Mouse (Mus musculus) layer of hippocampus, postnatal 10 days (tissue): ENCODE results near the gene Icam2. TPM values are rescaled to one million over a fixed set of nuclear protein-coding genes. Genes with fewer than 3 reads are reported as not detected.
"Not testable (repeated sequence)": the region's sequence is repeated elsewhere in the genome, so short reads cannot be mapped to it uniquely, and the experiment has no call there.

Experiments used
- DNase-seq, 2 experiments: peaks; one replicate each; pipeline ENCODE4 v3.0.0; 2021; ENCODE audit warnings: low spot score in 2 of 2
- long read RNA-seq: library from polyadenylated mRNA; stranded (forward); transcript quantifications from one replicate; pipeline ENCODE4 v2.0.0, GENCODE M21; 2023
- total RNA-seq, 2 experiments: library from RNA; stranded (reverse); gene quantifications; 2 replicates each; pipeline ENCODE4 v1.2.3; 2021

Icam2 gene
- 1 to 10 TPM; 4.6 to 4.7 TPM for total RNA-seq
- long read RNA-seq, partial matches to known transcripts: 1 of 5 reads
- long read RNA-seq, other reads (novel, unspliced or antisense): 0 of 5 reads

- DNase-seq: no peak
Measured at GRCm38 (mm10) chr11:106387791-106388216, at the start of gene Icam2. TSS of gene Icam2 (minus strand) at chr11:106388075.

- no peak for DNase-seq
Measured at GRCm38 (mm10) chr11:106437543-106437942, 49.7 kb upstream of the Icam2 start.

GRCm38 (mm10) chr11:106437039-106437438 lies 49.2 kb upstream of the Icam2 start:
- DNase-seq: no peak

DNA sequence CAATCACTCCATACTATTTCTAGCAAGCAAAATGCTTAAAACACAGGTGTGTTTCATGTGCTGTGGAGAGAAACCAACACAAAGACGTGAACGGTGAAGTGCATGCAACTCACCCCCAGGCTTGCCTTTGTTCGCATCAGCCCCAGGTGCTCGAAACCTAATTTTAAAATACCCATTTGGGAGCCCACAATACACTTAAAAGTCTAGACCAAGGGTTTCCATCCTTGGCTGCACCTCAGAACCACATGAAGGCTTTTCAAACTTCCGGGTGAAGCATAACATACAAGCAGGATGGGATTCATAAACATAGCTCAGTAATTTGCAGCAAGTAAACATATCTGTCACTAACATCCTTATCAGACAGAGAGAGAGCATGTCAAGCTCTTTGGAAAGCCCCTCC lies 42.5 kb upstream of the Icam2 start:
- DNase-seq: no peak

DNA sequence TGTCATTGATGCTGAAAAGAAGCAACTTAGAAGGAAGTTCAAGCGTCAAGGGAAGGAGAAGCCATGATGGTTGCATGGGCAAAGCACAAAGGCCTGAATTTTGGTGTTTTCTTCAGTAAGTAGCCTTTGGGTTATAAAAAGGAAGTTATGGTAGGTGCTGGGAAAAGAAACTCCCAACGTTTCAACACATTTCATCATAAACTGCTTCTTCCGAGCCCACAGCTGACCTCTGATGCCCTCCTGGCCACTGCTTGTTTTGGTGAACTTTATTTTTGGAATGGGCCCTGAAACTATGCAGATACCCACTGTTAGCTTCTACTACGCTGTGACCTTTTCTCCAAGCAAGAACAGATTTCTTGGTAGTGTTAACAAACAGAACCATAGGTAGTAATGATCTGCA lies 41.8 kb upstream of the Icam2 start:
- DNase-seq: no peak

GRCm38 (mm10) chr11:106428556-106428955 lies 40.7 kb upstream of the Icam2 start:
- no peak for DNase-seq

DNA sequence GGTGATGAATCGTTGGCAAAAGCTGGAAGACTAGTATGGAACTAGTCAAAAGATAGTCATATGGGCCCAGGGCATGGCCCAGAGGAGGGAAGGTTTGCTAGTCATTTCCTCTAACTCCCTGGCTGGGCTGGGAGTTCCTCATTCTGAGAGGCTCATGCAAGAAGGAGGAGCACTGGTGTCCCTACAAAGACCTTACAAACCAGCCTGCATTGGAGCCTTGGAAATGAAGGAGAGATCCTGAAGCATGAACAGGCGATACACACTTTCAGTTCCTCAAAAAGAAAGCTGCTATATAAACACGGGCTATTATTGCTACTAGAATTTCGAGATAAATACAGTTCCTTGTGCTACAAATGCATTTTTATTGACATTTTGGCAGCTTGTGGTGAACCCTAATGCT lies 40.2 kb upstream of the Icam2 start:
- no peak for DNase-seq

DNA sequence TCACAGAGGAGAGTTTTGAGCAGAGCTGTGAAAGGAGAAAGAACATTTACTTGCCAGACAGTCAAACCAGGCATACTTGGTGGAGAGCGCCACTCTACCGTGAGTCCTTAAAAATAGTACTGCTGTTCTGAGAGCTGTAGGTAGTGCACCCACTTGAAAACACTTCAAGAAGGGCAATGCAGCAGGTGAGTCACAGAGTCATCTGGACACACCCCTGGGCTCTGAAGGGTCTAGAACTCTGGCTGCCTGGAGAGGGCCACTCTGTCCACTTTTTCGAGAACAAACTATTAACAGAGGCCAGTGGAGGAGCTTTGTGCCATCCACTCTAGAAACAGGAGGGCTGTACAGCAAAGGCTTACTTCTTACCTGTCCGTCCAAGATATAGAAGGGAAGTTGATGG lies 38.6 kb upstream of the Icam2 start:
- DNase-seq: no peak

- DNase-seq: no peak
Measured at GRCm38 (mm10) chr11:106425201-106425600, 37.3 kb upstream of the Icam2 start.

DNA sequence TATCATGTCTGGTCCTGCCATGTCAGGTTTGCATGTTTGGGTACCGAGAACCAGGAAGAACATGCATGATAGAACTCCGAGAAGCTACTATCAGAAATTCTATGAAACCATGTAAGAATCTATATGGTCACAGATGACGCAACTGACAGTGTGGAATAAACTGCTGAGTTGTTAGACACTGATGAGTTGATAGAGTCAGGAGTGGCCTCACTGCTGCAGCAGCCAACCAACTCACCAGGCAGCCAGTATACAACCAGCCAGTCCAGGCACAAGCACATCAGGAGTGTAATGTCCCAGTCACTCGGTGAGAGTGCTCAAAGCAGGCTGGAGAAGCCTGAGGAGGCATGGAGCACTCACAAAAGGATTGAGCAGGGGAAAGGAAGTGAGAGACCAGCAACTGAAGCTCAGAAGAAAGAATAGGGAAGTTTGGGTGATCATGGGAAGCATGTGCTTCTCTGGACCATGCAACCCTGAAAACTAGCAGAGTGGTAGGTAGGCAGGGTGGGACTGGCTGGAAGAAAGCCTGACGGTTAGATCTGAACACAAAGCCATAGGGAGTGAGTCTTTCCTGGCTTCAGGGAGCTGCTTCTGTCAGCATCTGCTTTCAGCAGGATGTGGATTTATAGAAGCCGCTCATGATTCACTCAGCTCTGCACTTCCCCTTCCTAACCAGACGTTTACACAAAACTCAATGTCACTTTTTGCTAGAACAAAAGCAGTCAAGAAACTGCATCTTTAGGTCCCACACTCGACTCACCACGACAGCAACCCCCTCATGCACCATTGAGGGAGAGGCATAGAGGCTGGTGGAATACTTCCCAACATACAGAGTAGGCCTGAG lies 31.6 kb upstream of the Icam2 start:
- no peak for DNase-seq

DNA sequence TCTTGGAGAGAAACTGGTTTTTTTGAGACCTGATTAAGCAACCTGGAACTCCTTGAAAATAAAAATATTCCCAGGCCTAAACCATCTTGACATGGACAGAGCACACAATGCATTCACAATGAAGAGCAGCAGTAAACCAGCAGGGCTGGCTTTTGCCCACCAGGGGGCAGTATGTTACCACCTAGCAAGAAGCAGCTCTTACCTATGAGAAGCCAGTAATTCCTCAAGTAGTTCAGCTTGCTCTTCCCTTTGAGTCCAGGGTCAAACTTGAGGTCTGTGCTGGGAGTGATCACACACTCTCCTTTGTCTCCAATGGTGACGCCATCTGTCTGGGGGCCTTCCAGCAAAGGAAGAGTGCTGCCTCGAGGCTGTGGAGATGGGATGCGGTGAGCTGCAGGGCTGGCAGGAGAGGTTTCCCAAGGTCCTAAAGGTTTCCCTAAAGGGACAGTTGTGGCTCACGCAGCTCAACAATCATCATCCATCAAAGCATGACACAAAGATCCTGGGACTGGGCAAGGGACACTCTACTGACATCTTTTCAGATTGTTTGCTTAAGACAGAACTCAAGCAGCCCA lies 30.8 kb upstream of the Icam2 start:
- DNase-seq: peak; percentile 84 to 87

DNA sequence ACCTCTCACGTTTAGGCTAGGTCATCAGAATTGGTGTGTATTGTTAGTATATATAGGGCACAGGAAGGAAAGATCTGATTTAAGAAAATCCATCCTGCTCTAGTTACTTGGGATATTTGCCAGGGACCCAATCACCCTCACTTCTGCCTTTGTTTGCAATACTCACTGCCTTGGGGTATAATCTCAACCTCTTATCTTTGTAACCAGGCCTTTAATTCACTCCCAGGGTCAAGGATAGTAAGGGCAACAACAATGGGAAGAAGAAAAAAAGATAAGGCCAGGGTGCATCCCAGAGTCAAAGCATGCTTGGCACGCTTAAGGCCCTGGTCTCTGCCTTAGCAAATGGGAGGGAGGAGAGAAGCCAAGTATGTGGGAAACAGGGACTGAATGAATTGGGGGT lies 30.0 kb upstream of the Icam2 start:
- no peak for DNase-seq

- no peak for DNase-seq
Measured at GRCm38 (mm10) chr11:106416331-106416730, 28.5 kb upstream of the Icam2 start.

GRCm38 (mm10) chr11:106412641-106413360 lies 24.9 kb upstream of the Icam2 start:
- no peak for DNase-seq

DNA sequence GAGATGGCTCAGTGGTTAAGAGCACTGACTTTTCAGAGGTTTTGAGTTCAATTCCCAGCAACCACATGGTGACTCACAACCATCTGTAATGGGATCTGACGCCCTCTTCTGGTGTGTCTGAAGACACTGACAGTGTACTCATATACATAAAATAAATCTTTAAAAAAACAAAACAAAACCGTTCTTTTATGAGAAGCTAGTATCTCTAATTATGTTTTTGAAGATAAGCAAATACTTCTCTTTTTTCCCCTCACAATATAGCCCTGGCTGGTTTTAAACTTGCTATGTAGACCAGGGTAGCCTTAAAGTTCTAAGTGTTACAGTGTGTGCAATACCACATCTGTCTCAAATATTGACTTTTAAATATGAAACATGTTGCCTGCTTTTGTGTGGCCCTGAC lies 23.3 kb upstream of the Icam2 start:
- DNase-seq: no peak

DNA sequence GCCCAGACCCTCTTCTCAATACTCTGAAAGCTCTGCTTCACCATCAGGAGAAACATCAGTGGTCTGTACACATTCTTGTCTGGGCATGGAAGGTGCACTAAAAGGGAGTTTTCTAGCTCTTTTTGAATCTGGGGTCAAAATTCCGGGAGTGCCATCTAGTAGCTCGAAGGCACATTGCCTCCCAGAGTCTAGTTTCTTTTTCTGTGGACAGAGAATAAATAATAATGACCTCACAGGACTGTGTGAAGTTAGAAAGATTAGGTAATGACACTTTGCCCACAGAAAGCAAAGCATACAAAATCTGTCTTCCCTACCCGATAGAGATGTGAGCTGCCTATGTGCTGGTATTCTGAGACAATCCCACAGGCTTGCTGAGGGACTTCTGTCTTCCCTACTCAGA lies 22.6 kb upstream of the Icam2 start:
- no peak for DNase-seq

DNA sequence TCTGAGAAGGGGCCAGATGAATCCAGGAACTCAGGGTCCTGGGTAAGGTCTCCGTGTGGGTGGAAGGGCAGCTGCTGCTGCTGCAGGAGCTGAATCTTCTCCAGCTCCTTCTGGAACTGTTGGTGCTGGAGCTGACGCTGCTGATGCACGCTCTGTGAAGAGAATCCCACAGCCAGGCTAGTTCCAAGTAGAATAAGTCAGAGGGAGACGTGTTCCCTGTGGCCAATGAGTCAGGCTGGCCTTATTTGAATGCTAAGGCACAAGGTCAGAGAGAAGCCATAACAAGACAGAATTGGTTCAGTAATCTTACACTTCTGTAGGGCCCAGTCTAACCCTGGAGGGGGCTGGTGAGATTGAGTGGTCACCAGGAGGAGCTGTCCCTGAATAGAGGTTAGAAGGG lies 22.1 kb upstream of the Icam2 start:
- no peak for DNase-seq

GRCm38 (mm10) chr11:106398481-106398880 lies 10.6 kb upstream of the Icam2 start:
- DNase-seq: no peak

DNA sequence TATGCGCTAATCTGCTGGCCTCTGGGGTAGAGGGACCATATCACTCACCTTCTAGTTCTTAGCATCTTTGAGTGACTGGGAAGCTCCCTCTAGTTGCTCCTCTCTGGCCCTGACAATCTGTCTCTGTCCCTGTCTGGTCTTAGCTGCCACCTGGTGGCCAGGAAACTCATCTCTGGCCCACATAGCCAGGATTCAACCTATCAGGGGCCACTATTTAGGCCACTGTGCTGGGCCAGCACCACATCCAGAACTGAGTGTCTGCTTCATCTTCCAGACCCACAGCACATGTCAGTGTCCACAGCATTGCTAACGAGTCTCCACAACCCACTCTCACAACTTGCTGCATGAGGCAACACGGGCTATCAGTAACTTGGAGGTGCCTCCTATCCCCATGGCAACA lies 9.8 kb upstream of the Icam2 start:
- DNase-seq: no peak

GRCm38 (mm10) chr11:106394055-106394454 lies 6.2 kb upstream of the Icam2 start:
- DNase-seq: not testable (repeated sequence)

- DNase-seq: no peak
Measured at GRCm38 (mm10) chr11:106393331-106393616, 5.4 kb upstream of the Icam2 start.

DNA sequence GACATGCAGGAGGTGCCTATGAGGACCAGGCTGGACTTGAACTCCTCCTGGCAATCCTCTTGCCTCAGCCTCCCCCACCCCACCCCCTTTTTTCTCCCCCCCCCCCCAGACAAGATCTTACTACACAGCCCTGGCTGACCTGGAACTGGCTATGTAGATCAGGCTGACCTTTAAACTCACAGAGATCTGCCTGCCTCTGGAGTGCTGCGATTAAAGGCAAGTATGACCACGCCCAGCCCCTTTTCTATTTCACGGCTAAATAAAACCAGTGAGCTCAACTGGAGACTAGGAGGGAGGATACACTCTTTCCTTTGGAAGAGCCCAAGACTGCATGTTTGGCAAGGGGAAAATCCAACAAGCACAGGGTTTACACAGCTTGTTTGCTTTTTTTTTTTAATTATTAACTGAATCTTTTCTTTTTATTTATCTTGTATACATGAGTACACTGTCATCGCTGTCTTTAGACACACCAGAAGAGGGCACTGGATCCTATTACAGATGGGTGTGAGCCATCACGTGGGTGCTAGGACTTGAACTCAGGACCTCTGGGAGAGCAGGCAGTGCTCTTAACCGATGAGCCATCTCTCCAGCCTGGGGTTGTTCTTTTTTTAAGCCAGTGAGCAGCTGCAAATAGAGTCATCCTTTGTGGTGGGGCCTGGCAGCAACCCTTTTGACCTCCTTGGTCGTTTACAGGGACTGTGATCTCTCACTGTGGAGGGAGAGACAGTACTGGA lies 4.9 kb upstream of the Icam2 start:
- no peak for DNase-seq
